Mouse (Mus musculus) spleen, adult 18-20 months (tissue): Measurements from ENCODE around the gene Thrb.

Experiments
- DNase-seq, 2 experiments: peaks; one replicate each; pipeline ENCODE4 v3.0.0; 2022; ENCODE audit warnings: mixed read lengths in 2 of 2

The Thrb gene

GRCm38 (mm10) chr14:17659686-17660328, at the start of gene Thrb:
Thrb (plus strand) TSS chr14:17660261.
- peak; percentile 8 to 22 for DNase-seq

GRCm38 (mm10) chr14:17621671-17622070, 38.4 kb upstream of the Thrb start:
- no peak for DNase-seq

DNA sequence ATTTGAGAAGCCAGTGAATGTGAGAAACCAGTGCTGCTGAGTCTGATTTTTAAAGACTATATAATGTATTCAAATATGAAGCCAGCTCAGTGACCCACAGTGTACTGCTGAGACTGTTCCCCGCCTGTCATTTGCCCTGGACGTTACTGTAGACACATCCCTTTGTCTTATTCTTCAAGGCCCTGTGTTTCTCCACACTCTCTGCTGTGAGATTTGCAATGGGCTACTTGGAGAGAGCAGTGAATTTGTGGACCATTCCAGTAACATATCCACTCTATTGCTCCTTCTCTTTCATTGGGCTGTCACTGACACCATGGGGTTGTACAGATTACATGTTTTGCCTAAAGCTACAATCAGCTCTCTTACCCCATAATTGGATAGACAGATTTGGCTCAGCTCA, 36.1 kb upstream of the Thrb start:
- DNase-seq: no peak

DNA sequence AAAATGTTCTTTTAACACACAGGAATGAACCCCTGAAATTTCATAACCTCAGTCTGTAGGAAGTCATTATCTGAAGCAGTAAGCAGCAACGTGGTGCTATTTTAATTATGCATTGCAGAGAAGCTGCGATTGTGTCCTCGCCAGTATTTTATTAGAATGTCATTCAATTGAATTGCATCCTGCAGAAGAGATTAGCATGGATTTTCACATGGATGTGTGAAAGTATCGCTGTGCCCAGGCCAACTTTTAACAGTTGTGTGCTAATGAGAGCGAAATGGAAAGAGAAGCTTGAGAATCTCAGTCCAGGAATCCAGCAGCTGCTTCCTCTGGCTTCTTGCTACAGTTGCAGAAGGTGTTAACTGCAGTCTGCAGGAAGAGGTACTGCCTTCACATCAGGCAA, 30.8 kb upstream of the Thrb start:
- no peak for DNase-seq

GRCm38 (mm10) chr14:17632887-17633522, 27.1 kb upstream of the Thrb start:
- no peak for DNase-seq

DNA sequence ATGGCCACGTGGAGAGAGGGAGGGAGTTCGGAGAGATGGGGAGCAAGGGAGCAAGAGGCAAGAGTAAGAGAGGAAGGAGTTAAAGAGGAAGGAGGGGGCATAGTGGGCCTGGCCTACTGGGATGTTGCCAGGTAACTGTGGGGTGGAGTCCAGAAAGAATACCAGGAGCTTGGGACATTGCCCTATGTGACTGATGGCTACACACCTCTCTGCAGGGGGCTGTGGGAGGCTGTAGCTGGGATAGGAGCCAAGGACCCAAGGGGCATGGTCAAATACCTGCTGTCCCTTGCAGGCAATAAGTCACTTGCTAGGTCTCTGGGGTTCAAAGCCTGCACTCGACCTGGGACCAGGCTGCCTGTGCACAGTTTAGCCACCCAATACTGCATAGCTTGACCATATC, 23.1 kb upstream of the Thrb start:
- DNase-seq: no peak

DNA sequence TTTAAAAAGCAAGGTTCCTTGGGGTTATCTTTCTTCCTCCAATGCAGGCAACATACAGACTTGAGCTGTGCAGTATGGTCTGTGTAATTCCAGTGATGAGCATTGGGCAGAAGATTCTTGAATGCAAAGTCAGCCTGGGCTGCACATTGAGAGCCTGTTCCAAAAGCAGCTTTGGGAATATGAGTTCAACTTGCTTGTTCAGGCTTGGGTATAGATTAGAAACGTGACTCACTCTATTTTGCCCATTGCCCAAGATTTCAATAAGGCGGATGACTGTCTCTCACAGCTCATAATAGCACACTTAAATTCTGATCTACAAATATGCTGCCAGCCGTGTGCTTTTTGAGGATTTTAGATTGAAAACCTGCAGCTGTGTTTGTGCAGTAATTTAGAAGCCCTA, 18.3 kb upstream of the Thrb start:
- DNase-seq: no peak

DNA sequence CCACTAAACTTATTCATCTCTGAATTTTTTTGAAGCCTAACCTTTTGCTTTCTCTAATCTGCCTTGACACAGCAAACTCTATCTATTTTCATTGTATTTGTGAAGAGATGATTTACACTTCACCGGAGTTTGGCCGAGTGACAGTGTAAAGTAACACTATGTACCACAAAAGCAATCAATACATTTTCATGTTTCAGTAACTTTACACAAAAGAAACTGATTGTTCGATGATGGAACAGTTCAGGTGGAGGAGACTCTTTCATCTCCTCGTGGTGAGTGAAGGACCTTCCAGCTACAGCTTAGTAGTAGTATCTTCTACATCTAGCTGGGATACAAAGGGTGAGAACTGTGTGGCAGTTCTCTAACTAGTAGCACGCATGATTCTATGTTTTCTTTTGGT, 5.0 kb upstream of the Thrb start:
- DNase-seq: no peak

DNA sequence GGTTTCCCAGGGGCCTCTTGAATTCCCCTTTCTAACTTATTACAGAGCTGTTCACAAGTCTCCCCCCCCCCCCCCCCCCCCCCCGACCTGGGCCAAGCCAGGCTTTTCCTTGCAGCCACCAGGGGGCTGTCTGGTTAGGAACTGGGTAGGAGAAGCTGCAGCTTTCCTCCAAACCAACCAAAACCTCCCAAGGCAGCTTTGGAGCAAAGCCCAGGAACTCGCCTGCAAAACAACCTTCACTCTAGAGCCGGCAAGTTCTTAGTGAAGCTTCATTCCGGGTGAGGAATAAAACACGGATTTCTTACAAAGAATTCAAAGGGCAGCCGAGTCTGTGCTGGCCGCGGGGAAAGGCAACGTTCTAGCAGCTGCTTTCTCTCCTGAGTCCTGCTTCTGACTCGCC, 1.0 kb upstream of the Thrb start:
- peak in 1 of 2 experiments; percentile 49 for DNase-seq

DNA sequence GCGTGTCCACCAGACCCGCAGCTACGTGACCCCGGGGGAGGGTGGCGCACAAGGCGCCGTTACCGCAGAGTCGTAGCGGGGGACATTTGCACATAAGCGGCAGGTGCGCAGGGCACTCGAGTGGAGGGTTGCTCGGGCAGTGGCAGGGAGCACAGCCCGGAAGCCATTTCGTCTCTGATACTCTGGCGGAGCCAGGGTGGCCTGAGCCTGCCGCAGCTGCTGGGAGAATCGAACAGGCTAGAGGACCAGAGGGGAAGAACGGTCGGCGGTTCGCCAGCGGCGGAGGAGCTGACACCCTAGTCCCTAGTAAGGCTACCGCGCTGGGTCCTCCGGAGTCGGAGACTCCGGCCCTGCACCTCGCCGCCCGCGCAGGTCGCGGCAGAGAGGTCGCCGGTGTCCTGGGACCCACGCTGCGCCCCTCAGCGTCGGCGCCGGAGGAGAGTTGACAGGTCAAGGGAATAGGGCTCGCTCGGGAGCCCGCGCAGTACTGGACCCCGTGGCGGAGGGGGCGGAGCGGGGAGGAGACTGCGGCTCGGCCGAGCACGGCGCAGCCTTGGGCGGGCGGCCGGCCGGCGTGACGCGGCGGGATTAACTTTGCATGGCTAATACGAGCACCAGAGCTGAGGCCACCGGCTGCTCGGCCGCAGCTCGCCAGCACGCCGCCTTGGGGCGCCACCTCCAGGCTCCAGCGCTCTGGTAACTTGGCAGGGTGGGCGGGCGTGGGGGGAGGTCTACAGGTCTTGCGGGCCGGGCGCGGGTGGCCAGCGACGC, 453 bp downstream of the Thrb start:
- peak; percentile 28 to 42 for DNase-seq

DNA sequence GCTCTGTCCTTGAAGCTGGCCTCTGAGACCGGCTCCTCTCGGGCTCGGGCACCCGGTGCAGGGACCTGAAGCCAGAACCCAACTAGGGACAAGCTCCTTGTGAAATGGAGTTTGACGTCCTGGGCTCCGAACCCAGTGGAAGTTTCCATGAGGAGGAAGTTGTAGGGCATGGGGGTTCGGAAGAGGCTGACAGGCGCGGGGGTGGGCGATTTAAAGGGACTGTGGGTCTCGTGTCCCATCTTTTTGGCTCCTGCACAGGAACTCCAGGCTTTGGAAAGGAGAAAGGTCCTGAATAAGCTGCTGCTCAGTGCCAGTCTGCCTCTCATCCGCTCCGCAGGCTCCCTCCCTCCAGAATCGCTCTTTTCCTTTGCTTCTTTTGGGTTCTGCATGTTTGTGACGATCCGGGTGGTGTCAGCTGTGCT, 1.1 kb downstream of the Thrb start:
- DNase-seq: no peak

- no peak for DNase-seq
Observed at GRCm38 (mm10) chr14:17662087-17662486, 2.0 kb downstream of the Thrb start.

GRCm38 (mm10) chr14:17674335-17674734, 14.3 kb downstream of the Thrb start:
- no peak for DNase-seq

DNA sequence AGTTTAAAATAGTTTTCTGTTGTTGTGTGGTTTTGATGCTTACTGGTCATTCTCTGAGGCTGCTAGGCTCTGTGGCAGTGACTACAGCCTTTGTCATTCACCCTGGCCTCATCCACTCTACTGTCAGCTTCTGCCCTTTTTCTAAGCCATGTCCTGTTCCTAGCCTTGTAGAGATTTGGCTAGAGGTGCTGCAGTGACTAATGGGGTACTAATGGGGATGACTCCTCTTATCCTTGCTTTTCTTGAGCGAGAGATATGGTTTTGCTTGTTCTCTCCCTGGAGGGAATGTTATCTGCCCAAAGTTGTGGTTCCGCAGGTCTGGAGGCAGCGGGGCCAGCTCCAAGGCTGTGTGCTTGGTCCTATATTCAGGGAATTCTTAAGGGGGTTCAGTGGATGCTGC, 15.2 kb downstream of the Thrb start:
- no peak for DNase-seq

DNA sequence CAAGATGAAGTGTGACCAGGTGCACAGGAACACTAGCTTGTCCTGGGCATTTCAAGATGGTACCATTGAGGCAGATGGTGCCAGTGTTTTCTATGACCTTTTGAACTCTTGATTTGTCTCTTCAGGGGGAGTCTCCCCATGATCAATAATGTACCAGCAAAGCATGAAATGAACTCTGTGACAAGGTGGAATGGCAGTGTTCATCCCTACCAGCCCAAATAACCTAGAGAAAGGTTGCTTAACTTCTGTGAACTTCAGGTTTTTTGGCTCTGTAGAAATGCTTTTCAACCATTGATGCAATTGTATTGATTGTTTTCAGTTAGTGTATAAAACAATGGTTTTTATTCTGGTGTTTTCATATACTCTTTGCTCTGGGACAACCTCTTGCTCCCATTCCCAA, 21.4 kb downstream of the Thrb start:
- no peak for DNase-seq

DNA sequence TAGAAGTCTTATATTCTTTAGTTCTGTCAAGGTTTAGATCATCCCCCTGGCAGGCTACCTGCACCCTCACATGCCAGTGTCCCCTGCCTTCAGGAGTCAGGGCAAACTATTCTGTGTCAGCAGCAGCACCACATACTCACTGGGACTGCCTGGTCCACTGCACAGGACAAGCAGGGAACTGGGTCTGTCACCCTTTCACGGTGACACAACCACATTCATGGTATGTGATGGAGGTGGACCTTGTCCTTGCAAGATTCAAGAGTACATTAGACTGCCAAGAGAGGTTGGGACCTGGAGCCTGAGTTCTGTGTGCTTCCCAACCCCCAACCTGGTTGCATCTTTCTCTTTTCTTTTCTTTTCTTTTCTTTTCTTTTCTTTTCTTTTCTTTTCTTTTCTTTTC, 24.8 kb downstream of the Thrb start:
- no peak for DNase-seq

GRCm38 (mm10) chr14:17685491-17685890, 25.4 kb downstream of the Thrb start:
- no peak for DNase-seq

GRCm38 (mm10) chr14:17686939-17687338, 26.9 kb downstream of the Thrb start:
- DNase-seq: no peak

DNA sequence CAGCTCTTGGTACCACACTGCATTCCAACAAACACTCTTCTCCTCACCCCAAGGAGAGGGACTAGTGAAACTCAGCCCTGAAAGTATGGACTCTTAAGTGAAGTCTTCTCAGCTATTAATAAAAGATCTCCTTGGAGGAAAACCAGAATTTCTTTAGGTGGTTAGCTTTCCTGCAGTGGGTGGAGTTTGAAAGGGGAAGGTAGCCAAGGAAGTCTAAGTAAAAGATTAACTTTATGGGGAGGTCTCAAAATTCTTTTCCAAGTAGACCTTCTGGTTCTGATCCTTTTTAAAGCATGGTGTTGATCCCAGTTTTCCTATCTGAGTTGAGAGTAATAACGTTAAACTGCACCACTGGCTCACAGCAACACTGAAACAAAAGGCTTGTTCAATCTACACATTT, 31.2 kb downstream of the Thrb start:
- DNase-seq: no peak

- no peak for DNase-seq
Observed at GRCm38 (mm10) chr14:17695526-17695925, 35.5 kb downstream of the Thrb start.

- no peak for DNase-seq
Observed at GRCm38 (mm10) chr14:17697920-17698632, 38.0 kb downstream of the Thrb start.

DNA sequence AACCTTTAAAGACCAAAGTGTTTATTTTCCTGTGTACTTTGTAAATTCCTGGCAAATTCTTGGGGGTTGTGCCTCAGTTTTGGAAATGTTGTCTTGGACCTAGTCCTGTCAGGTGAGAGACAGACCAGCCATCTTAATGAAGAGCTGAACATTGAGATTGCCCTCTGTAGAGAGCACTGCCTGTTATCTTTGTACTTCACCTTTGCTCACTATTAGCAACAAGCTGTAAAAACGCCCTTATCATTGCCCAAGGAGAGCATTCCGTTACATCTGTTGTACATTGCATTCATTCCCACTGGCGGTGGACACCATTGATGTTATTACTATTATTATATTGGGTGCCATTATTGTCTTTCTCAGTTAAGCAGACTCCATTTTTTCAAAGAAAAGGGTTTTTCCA, 40.2 kb downstream of the Thrb start:
- DNase-seq: no peak

DNA sequence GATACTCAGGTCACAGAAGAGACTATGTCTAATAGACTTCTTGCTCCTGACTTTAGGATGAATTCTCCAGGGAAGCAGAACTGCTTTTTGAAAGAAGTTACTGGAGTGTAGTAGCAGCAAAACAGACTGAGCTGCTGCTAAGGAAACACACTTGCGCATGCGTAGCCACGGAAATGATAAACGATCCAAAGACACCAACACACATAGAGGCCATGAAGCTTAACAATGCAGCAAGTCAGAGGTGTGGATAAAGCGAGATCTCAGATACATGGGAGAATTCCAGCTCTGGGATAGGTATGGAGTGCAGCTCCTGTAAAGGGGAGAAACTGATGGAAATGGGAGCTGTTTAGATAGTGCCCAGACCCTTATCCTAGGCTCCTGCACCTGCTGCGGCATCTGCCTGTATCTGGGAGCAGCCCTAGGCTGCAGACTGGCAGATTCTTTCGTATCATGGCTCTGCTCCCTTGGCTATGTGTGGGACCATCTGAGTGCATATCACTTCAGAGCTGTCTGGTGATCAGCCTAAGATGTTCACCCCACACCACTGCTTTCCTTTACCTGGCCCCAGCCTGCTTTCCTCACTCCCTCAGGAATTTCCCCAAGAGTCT, 53.3 kb downstream of the Thrb start:
- DNase-seq: no peak
